8 mouse cellular contexts compared by ENCODE assay signal in the genomic region with DNA sequence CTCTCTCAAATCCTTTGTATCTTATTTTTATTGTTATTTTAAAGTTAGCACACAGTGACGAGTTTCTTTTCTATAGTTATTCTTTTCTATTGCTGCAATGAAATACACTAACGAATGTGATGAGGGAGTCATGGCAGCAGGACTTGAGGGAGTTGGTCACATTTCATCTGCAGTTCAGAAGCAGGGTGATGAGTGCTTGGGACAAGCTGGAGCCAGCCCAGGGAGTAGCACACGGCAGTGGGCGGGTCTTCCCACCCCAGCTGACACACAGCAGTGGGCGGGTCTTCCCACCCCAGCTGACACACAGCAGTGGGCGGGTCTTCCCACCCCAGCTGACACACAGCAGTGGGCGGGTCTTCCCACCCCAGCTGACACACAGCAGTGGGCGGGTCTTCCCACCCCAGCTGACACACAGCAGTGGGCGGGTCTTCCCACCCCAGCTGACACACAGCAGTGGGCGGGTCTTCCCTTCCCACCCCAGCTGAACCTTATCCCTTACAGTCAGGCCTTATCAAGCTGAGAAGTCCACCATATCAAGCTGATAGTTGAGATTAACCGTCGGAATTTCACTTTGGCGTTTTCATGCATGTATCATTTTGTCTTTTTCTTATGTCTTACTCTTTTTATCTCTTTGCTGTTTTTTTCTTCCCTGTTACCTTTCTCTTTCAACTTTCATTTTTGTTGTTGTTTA.
DNase-seq lines count a peak whose midpoint lies in the region; TF ChIP-seq lines count a peak whose summit lies in the region.
"Not testable (repeated sequence)": the region's sequence is repeated elsewhere in the genome, so short reads cannot be mapped to it uniquely, and the experiment has no call there.

No protein-coding gene starts in this region.

- H3K9ac ChIP-seq in liver, adult 2 months (ENCODE audit: low read depth, low read length): not testable (repeated sequence)

- DNase-seq in 3T3-L1 (ENCODE audit: low read depth, low spot score) (peak; percentile 14), ZHBTc4 (ENCODE audit: low read depth, low spot score) (peak; percentile 54)
- DNase-seq in embryo, embryonic 11 days: peak; percentile 39
- DNase-seq in heart, postnatal 10 days: peak; percentile 7 to 10
- peak; percentile 84 for DNase-seq in liver, adult 2 months (ENCODE audit: extremely low read depth, low read depth, low spot score)
- peak; percentile 13 to 39 for DNase-seq in lung, adult 18-20 months
- DNase-seq in lung, postnatal 36 days: peak; percentile 40
- peak; percentile 8 for DNase-seq in urinary bladder, postnatal 14 days (ENCODE audit: low spot score)

- TF ChIP-seq POLR2A in liver, adult 2 months (IDR thresholded peaks at IDR 0.05; ENCODE audit: extremely low read depth, insufficient read depth, low read length): not testable (repeated sequence)

- TF ChIP-seq CTCF in liver, adult 2 months (IDR thresholded peaks at IDR 0.05; ENCODE audit: low read depth, low read length): not testable (repeated sequence)

- WGBS in liver, adult 2 months: 64% methylated on average over 11 of the region's 13 CpGs

- H3K4me1 ChIP-seq in liver, adult 2 months (ENCODE audit: control insufficient read depth, insufficient read depth, low read length): not testable (repeated sequence)

- H3K36me3 ChIP-seq in liver, adult 2 months (ENCODE audit: control insufficient read depth, insufficient read depth, low read length): not testable (repeated sequence)

- H3K79me2 ChIP-seq in liver, adult 2 months (ENCODE audit: control insufficient read depth, insufficient read depth, low read length): not testable (repeated sequence)

- H3K27me3 ChIP-seq in liver, adult 2 months (ENCODE audit: control insufficient read depth, insufficient read depth, low read length): not testable (repeated sequence)

- intact Hi-C loops in heart, postnatal 10 days (cut with DNase I): not testable (repeated sequence)

- peak overlapping the region; percentile 30; the same call in 1 of the 2 replicates for H3K4me3 ChIP-seq in liver, adult 2 months (ENCODE audit: insufficient read depth, low read depth, low read length)

- H3K27ac ChIP-seq in liver, adult 2 months (replicated peaks; ENCODE audit: insufficient read depth, low read depth, low read length): not testable (repeated sequence)

Comparison
In these comparisons a context has a peak if more than half of its experiments do, and no peak if none do; other contexts are left out.
1. DNase-seq: peak in every context shown above with its lines; median percentile 84 in liver, adult 2 months; 54 in ZHBTc4; 40 in lung, postnatal 36 days; 39 in embryo, embryonic 11 days; 26 in lung, adult 18-20 months; 14 in 3T3-L1; 8 in heart, postnatal 10 days; 8 in urinary bladder, postnatal 14 days.